Mouse (Mus musculus): ENCODE measurements around the gene Ccs.

DNA sequence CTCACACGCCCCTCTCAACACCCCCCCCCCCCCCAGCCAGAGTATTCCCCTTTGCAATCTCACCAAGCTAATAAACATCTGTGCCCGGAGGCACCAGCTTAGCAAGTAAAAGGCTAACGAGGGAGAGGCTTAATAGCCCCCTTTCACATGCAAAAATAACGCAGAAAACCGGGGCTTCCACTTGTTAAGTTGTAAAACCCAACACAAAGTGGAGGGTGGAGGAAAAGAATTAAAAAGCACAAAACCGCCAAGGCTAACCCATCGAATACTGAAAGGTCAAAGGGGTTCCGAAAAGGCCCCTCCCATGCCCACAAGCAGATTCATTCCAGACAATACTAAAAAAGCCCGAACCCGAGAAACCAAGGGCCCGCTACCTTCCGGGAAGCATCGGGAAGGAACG lies 28.8 kb downstream of the Ccs start:
- no peak for TF ChIP-seq CTCF (IDR thresholded peaks at IDR 0.05; ENCODE audit: borderline replicate concordance, insufficient read depth, low read depth, low read length)
- no peak for TF ChIP-seq POLR2A (IDR thresholded peaks at IDR 0.05; ENCODE audit: borderline replicate concordance, insufficient read depth, low read length)

Data from cerebellum, adult 2 months (tissue).